Mouse (Mus musculus): ENCODE measurements around the gene Natd1. TPM values are rescaled to one million over a fixed set of nuclear protein-coding genes. Genes with fewer than 3 reads are reported as not detected.
"Not testable (repeated sequence)": the region's sequence is repeated elsewhere in the genome, so short reads cannot be mapped to it uniquely, and the experiment has no call there.

The Natd1 gene
- polyA plus RNA-seq, 1 experiment = 13.2 TPM

DNA sequence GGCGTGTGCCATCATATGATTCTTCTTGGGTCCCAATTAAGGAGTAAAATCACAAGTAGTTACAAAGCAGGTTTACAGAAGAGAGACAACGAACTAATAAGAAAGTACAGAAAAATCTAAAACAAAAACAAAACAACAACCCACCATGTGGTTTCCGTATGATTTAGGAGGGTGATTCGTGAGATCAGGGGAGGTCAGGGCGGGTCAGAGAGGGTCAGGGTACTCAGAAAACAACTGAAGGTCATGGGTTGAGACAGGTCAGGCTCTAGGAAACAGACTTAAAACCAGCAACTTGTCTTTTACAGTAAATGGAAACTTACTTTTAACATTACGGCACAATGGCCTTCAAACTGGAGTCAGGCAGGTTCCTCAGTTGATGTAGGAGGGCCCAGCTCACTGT, 24.3 kb downstream of the Natd1 start:
- H3K36me3 ChIP-seq (ENCODE audit: control insufficient read depth, insufficient read depth, low read length) = no peaks in the 10 kb centered on the region
- no peaks in the 10 kb centered on the region for H3K4me1 ChIP-seq (ENCODE audit: control insufficient read depth, insufficient read depth, insufficient read length, low read length)
- no peak for TF ChIP-seq POLR2A (IDR thresholded peaks at IDR 0.05; ENCODE audit: low read depth, low read length)
- TF ChIP-seq CTCF (IDR thresholded peaks at IDR 0.05; ENCODE audit: extremely low read depth, insufficient read length, insufficient replicate concordance, low read depth, low read length) = no peak
- H3K27me3 ChIP-seq (ENCODE audit: control insufficient read depth, insufficient read depth, low read length) = no peaks in the 10 kb centered on the region
- WGBS = 62% methylated on average over 6 of the region's 6 CpGs
- H3K4me3 ChIP-seq (ENCODE audit: low read depth, low read length) = no peak overlapping the region
- no peak overlapping the region for H3K27ac ChIP-seq (ENCODE audit: insufficient read depth, low read depth, low read length)

DNA sequence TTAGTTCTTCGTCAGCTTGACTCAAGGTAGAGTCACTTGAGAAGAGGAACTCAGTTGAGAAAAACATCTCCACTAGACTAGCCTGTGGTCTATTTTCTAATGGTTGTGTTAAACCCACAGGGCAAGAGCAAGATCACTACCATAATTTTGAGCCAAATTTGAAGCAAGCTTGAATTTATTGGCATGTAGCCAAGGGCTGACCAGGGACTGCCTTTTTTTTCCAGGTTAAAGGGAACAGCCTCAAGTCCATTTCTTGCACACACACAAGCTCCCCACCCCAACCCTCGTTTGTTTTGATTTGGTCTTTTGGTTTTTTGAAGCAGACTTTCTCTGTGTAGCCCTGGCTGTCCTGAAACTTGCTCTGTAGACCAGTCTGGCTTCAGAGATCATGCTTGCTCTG, 24.7 kb downstream of the Natd1 start:
- WGBS = 56% methylated on average over 2 of the region's 2 CpGs
- Histone ChIP-seq H3K4me1 (ENCODE audit: control insufficient read depth, insufficient read depth, insufficient read length, low read length) (no peaks in the 10 kb centered on the region), H3K27ac (ENCODE audit: insufficient read depth, low read depth, low read length) (no peak overlapping the region), H3K36me3 (ENCODE audit: control insufficient read depth, insufficient read depth, low read length) (no peaks in the 10 kb centered on the region), H3K4me3 (ENCODE audit: low read depth, low read length) (no peak overlapping the region), H3K27me3 (ENCODE audit: control insufficient read depth, insufficient read depth, low read length) (no peaks in the 10 kb centered on the region)
- no peak for TF ChIP-seq POLR2A (IDR thresholded peaks at IDR 0.05; ENCODE audit: low read depth, low read length)
- TF ChIP-seq CTCF (IDR thresholded peaks at IDR 0.05; ENCODE audit: extremely low read depth, insufficient read length, insufficient replicate concordance, low read depth, low read length) = no peak

DNA sequence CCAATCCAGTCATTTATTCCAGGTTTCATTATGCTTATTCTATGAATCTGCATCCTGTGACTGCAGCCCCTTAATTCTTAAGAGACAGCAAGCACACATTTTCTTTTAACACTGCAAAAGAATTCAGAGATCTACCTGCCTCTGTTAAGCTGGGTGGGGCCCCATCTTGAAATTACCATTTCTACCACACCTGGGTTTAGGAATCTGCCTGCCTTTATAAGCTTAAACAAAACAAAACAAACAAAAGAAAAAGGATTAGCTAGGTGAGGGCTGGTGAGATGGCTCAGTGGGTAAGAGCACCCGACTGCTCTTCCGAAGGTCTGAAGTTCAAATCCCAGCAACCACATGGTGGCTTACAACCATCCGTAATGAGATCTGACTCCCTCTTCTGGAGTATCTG, 27.6 kb downstream of the Natd1 start:
- H3K27me3 ChIP-seq (ENCODE audit: control insufficient read depth, insufficient read depth, low read length); H3K4me3 ChIP-seq (ENCODE audit: low read depth, low read length); H3K4me1 ChIP-seq (ENCODE audit: control insufficient read depth, insufficient read depth, insufficient read length, low read length); H3K36me3 ChIP-seq (ENCODE audit: control insufficient read depth, insufficient read depth, low read length); H3K27ac ChIP-seq (ENCODE audit: insufficient read depth, low read depth, low read length): not testable (repeated sequence)
- WGBS = 68% methylated on average over 3 of the region's 3 CpGs

DNA sequence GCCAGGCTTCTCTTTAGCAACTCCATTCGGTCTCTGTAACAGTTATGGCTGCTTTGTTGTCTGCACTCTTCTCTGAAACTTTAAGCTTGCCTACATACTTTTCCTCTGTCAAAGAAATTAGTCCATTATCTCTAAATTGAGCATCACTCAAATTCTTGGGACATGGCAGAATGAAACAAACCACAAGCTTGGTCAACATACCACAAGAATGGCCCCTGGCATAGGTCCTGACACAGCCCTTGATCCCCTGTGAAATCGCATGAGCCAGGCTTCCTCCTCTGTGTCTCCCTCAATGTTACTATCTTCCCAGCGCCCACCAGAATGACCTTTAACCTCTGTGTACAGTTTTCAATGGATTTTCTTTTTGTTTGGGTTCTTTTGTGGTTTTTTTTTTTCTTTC, 32.2 kb downstream of the Natd1 start:
- H3K27me3 ChIP-seq (ENCODE audit: control insufficient read depth, insufficient read depth, low read length) = no peaks in the 10 kb centered on the region
- H3K36me3 ChIP-seq (ENCODE audit: control insufficient read depth, insufficient read depth, low read length) = no peaks in the 10 kb centered on the region
- TF ChIP-seq POLR2A (IDR thresholded peaks at IDR 0.05; ENCODE audit: low read depth, low read length) (no peak), CTCF (IDR thresholded peaks at IDR 0.05; ENCODE audit: extremely low read depth, insufficient read length, insufficient replicate concordance, low read depth, low read length) (no peak)
- 81% methylated on average over 3 of the region's 3 CpGs for WGBS
- peaks cover 2% of the 10 kb centered on the region; the same call in 1 of the 2 replicates for H3K4me1 ChIP-seq (ENCODE audit: control insufficient read depth, insufficient read depth, insufficient read length, low read length)
- H3K27ac ChIP-seq (ENCODE audit: insufficient read depth, low read depth, low read length) = no peak overlapping the region
- H3K4me3 ChIP-seq (ENCODE audit: low read depth, low read length) = no peak overlapping the region

DNA sequence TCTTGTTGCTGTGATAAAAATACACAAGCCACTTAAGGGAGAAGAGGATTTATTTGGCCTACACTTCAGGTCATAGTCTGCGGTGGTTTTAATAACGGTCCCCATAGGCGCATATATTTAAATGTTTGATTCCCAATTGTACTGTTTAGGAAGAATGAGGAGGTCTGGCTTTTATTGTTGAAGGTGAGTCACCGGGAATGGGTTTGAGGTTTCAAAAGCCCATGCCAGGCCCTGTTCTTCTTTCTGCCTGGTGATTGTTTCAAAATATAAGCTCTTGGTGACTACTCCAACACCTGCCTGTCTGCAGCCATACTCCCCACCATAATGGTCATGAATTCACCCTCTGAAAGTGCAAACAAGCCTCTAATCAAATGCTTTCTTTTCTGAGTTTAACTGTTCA, 34.0 kb downstream of the Natd1 start:
- WGBS = 84% methylated on average over 4 of the region's 4 CpGs
- TF ChIP-seq POLR2A (IDR thresholded peaks at IDR 0.05; ENCODE audit: low read depth, low read length) (no peak), CTCF (IDR thresholded peaks at IDR 0.05; ENCODE audit: extremely low read depth, insufficient read length, insufficient replicate concordance, low read depth, low read length) (no peak)
- H3K4me1 ChIP-seq (ENCODE audit: control insufficient read depth, insufficient read depth, insufficient read length, low read length) = peaks cover 12% of the 10 kb centered on the region; the same call in 1 of the 2 replicates

DNA sequence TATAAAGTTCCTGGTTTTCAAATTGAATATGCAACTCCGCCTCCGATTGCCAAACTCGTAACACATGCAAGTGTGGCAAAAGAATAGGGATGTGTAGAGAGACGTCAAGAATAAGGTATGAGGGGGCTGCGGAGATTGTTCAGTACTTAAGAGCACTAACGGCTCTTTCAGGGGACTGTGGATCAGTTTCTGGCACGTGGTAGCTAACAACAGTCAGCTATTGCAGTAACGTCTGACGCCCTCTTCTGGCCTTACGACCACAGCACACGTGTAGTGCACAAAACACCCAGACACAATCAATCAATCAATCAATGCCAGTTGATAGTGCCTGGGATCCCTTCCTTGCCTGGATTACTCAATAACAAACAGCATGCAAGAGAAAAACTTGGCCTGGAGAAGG, 35.1 kb downstream of the Natd1 start:
- H3K36me3 ChIP-seq (ENCODE audit: control insufficient read depth, insufficient read depth, low read length) = no peaks in the 10 kb centered on the region
- peak overlapping the region; percentile 96 for H3K27ac ChIP-seq (ENCODE audit: insufficient read depth, low read depth, low read length)
- no peaks in the 10 kb centered on the region for H3K27me3 ChIP-seq (ENCODE audit: control insufficient read depth, insufficient read depth, low read length)
- under 1% methylated on average over 11 of the region's 11 CpGs for WGBS
- H3K4me1 ChIP-seq (ENCODE audit: control insufficient read depth, insufficient read depth, insufficient read length, low read length) = peaks cover 12% of the 10 kb centered on the region; the same call in 1 of the 2 replicates
- TF ChIP-seq POLR2A (IDR thresholded peaks at IDR 0.05; ENCODE audit: low read depth, low read length) (no peak), CTCF (IDR thresholded peaks at IDR 0.05; ENCODE audit: extremely low read depth, insufficient read length, insufficient replicate concordance, low read depth, low read length) (peak; percentile 74; the same call in 1 of the 2 replicates)
- H3K4me3 ChIP-seq (ENCODE audit: low read depth, low read length) = peak overlapping the region; percentile 90

More for the DNA sequence above, 34.0 kb downstream of the Natd1 start:
- Histone ChIP-seq H3K27ac (ENCODE audit: insufficient read depth, low read depth, low read length) (no peak overlapping the region), H3K27me3 (ENCODE audit: control insufficient read depth, insufficient read depth, low read length) (no peaks in the 10 kb centered on the region), H3K4me3 (ENCODE audit: low read depth, low read length) (no peak overlapping the region), H3K36me3 (ENCODE audit: control insufficient read depth, insufficient read depth, low read length) (no peaks in the 10 kb centered on the region)

DNA sequence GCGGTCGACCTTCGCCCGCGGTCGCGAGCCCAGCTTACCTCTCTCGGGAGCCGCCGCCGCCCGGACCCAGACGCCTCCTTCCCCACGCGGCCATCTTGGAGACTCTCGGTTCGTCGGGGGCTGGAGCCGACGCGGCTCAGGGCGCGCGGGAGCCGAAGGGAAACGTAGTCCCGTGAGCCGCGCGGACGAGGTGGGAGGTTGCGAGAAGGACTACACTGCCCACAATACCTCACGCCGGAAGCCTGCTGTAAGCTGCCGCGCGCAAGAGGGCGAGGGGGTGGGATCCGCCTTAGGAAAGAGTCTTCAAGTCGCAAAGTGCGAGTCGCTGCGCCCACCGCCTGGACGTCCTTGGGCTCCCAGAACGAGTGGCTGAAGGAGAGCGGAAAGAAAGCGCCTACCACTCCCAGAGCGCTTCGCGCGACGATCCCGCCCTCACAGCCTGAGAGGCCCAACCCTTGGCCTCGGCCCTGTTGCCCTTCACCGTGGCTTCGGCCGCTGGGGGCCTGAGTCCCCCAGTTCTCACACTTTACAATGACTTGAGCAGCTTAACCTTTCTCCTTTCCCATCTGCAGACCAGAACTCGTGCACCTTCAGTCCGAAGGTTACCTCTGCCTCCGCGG, 35.8 kb downstream of the Natd1 start, which contains the start of gene Tmem11:
Tmem11 (minus strand) TSS at position 598 of the 620 bp plus-strand sequence.
- TF ChIP-seq CTCF (IDR thresholded peaks at IDR 0.05; ENCODE audit: extremely low read depth, insufficient read length, insufficient replicate concordance, low read depth, low read length) = no peak
- peak; percentile 59 for TF ChIP-seq POLR2A (IDR thresholded peaks at IDR 0.05; ENCODE audit: low read depth, low read length)
- Histone ChIP-seq H3K4me3 (ENCODE audit: low read depth, low read length) (peak within 1 kb of the TSS; percentile 90), H3K4me1 (ENCODE audit: control insufficient read depth, insufficient read depth, insufficient read length, low read length) (peaks cover 12% of the 10 kb centered on the region; the same call in 1 of the 2 replicates), H3K27ac (ENCODE audit: insufficient read depth, low read depth, low read length) (peak within 1 kb of the TSS; percentile 96), H3K27me3 (ENCODE audit: control insufficient read depth, insufficient read depth, low read length) (no peaks in the 10 kb centered on the region), H3K36me3 (ENCODE audit: control insufficient read depth, insufficient read depth, low read length) (no peaks in the 10 kb centered on the region)
- WGBS = under 1% methylated on average over 62 of the region's 62 CpGs

Data from small intestine, adult 2 months (tissue).